Mouse (Mus musculus): ENCODE data around the gene Nme7.

GRCm38 (mm10) chr1:164384354-164384753, 80.4 kb downstream of the Nme7 start:
- no peak for TF ChIP-seq ZC3H11A (IDR thresholded peaks at IDR 0.05; ENCODE audit: low read depth, low read length)
- no peak for TF ChIP-seq EP300 (IDR thresholded peaks at IDR 0.05; ENCODE audit: low read length)
- no peak for TF ChIP-seq CTCF (conservative IDR thresholded peaks at IDR 0.05 in 1 of 2, IDR thresholded peaks at IDR 0.05 in 1 of 2; ENCODE audit: low read depth in 2 of 2, low read length in 2 of 2)
- no peak for TF ChIP-seq POLR2A (IDR thresholded peaks at IDR 0.05; ENCODE audit: low read depth, low read length)
- TF ChIP-seq SIN3A (IDR thresholded peaks at IDR 0.05; ENCODE audit: low read length) = no peak

Data from CH12.LX (cell line).